Mouse (Mus musculus) brown adipose tissue, adult 24 weeks (tissue): ENCODE measurements at regions not wholly inside any gene's neighbourhood (a gene's known extent, or its start where the extent isn't known, plus 50 kb on each side); places are given as distances from the start of the nearest gene placed in this dataset.

ENCODE experiments used
- H3K27ac ChIP-seq: fragments of 200-500 bp; replicated peaks from 2 replicates; pipeline ENCODE4 v1.5.1; 2012; ENCODE audit warnings: low read depth, mild to moderate bottlenecking, low read length
- H3K4me1 ChIP-seq: fragments of 200-500 bp; 2 replicates; pipeline ENCODE4 v1.6.1; 2012; ENCODE audit warnings: low read length, mixed read lengths; ENCODE audit not compliant: control insufficient read depth, insufficient read depth, insufficient read length
- H3K4me3 ChIP-seq: fragments of 200-500 bp; 2 replicates; pipeline ENCODE4 v1.5.1; 2012; ENCODE audit warnings: low read depth, mild to moderate bottlenecking, low read length, moderate library complexity; ENCODE audit not compliant: insufficient read depth

DNA sequence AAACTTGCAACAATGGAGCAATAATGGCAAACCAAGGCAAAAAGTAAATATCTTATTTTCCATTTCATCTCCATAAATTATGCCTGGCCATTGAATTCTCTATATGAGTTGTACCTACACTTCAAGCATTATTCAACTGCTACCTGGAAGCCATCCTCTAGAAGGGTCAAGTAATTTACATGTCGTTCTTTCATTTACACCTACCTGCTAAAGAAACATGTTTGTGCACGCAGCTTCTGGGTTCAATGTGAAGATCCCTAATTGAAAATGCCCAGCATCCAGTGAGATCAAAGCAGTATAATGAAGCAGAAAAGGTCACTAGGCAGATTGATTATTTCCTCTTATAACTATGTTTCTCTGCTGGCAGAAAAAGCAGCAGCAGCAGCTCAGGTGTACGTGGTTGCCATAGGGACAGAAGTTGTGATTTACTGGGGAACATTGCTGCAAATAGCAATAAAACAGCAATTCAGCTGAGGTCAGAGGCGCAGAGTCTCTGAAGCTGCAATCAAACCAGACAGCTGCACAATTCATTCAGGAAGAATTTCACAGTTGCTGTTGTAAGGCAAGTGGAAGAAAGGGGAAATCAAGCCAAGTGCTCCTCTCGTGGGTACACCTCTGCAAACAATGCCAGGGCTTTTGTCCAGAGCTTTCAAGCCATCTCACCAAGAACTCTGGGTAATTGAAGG lies 386.1 kb downstream of the Gm21750 start:
- no peak overlapping the region for H3K4me3 ChIP-seq
- H3K4me1 ChIP-seq = no peaks in the 10 kb centered on the region
- no peak overlapping the region for H3K27ac ChIP-seq

DNA sequence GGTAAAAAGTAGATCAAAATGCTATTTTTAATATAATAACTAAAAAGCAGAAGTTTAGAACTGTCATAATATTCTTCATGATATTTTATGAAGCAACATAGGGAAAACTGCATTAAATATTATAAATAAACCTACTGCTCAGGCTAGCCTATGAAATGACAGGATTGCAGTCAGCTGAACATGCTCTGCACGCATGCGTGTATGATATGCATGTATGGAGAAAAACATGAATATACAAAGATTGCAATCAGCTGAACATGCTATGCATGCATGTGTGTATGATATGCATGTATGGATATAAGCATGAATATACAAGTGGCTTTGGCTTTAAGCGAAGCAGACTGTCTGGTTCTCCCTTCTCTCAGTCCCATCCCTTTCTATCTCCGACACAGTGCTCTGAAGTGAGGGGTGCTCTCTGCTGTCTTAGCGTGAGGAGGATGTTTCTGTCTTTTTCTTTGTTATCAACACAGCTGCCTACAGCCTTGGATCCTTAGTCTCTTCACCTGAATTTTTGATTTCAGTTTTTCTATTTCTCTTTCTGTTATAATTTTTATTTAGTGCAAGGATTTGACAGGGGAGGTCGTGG lies 386.8 kb downstream of the Gm21750 start:
- no peak overlapping the region for H3K27ac ChIP-seq
- no peaks in the 10 kb centered on the region for H3K4me1 ChIP-seq
- no peak overlapping the region for H3K4me3 ChIP-seq

DNA sequence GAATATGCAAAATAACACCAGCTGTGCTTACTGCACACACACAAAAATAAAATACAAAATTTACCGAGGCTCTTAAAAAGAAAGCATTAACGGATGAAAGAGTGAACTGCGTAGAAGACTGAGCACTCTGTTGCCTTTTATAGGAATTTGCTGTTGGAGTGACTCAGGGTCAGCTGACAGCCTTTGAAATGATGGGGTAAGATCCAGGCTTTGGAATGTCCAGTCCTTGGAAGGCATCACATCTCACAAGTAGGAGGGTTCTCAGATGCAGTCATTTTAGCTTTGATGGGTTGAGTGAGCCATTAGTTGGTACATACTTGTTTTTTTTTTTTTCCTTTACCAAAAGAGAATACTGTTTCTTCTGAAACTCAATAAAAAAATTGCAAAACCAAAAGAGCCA lies 387.4 kb downstream of the Gm21750 start:
- H3K4me1 ChIP-seq = no peaks in the 10 kb centered on the region
- no peak overlapping the region for H3K27ac ChIP-seq
- no peak overlapping the region for H3K4me3 ChIP-seq

DNA sequence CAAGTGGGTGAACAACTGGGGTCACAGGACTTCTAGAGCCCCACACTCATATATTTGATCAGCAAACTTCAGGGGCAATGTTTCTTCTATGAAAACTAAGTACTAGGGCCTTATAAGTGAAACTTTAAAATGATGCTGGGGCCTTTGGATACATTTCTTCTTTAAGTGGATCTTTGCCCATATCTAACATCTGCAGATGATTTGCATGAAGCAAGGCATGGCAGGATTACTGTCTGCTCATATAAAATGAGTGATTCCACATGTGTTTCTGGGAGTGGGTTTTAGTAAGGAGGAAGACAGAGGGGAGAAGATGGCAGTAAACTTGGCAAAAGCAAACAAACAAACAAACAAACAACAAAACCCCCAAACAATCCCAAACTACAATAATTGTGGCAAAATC lies 405.0 kb downstream of the Gm21750 start:
- Histone ChIP-seq H3K4me3 (no peak overlapping the region), H3K27ac (no peak overlapping the region), H3K4me1 (no peaks in the 10 kb centered on the region)

DNA sequence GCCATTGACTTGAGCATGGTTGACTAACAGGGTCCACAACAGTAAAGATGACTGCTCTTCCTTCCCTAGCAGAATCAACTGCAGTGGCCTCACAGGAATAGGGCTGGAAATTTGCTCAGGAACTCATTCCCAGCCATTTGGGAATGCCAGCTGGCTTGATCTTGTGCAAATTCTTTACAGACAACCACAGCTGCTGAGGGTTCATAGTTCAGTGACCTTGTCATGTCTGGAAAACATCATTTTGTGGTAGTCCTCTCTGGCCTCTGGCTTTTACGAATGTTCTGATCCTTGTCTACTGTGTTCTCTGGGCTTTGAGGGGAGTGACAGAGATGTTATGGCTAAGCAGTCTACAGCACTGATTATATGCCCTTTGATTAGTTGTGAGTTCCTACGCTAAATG lies 432.0 kb downstream of the Gm21750 start:
- H3K4me3 ChIP-seq = no peak overlapping the region
- no peaks in the 10 kb centered on the region for H3K4me1 ChIP-seq
- H3K27ac ChIP-seq = no peak overlapping the region

DNA sequence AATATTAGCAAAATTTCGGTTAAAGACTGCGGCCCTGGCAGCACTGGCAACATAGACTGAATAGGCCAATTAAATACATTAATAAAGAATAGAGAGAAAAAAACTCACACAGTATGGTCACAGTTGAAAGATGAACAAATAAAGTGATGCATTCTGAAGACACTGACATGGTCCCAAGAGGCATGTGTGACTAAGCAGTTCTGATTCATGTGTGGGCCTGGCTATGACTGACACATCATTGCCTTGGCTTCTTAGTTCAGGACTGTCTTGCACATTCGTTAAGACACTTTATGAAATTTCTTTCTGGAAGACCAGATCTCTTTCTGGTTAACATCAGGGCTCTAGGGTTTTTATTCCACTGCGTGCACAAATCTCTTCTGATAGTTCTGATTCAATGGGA lies 438.7 kb downstream of the Gm21750 start:
- no peak overlapping the region for H3K4me3 ChIP-seq
- H3K27ac ChIP-seq = no peak overlapping the region
- H3K4me1 ChIP-seq = no peaks in the 10 kb centered on the region

DNA sequence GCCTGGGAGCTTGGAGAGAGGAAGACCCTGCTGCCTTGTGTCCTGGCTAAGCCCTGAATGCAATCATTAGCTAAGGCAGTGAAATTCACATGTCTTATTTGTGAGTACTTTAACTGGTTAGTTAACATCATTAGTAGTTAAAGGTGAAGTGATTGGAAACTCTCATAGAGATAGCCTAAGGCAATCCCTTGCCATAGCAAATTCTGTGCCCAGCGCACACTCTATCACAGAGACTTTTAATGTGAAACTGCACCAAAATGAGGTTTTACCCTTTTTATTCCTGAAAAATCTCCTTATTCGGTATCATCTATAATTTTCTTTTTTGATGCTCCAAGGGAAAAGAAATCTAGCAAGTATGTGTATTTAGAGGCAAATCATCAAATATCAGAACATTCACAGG lies 451.6 kb downstream of the Gm21750 start:
- H3K4me1 ChIP-seq = no peaks in the 10 kb centered on the region
- H3K27ac ChIP-seq = no peak overlapping the region
- H3K4me3 ChIP-seq = no peak overlapping the region

DNA sequence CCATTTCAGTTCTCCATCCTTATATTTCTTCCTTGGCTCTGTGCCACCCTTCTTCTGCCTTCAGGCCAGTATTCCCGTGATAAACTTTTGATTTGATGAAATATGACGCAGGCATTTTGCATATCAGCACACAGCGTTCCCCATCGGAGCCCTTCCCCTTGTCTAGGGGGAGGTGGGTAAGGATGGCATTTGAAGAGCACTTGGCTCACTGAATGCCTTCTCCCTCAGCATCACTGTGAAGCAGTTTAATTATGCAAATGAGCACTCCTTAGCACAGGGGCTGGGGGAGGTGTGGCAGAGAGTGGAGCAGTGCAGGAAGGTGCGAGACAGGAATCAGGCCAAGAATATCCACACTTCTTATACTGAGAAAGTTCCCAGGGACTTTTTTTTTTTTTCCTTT lies 452.1 kb downstream of the Gm21750 start:
- Histone ChIP-seq H3K27ac (no peak overlapping the region), H3K4me1 (no peaks in the 10 kb centered on the region), H3K4me3 (no peak overlapping the region)

DNA sequence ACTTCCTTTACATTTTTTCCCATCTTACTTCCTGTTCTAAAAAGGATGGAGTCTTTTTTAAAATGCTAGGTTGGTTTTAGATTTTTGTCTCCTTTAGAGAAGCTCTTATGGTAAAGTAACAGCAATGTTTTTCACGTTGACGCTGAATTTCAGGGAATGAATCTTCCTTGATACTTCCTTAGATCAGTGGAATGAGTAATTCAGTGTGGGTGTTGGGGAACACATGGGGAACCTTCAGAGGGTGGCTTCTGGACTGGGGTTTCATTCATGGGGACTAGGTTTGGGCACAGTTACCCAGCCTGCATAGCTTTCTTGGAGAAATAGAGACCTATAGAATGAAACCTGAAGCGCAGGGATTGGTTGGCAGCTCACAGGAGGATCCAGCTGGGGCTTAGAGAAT lies 452.5 kb downstream of the Gm21750 start:
- Histone ChIP-seq H3K4me3 (no peak overlapping the region), H3K4me1 (no peaks in the 10 kb centered on the region), H3K27ac (no peak overlapping the region)

DNA sequence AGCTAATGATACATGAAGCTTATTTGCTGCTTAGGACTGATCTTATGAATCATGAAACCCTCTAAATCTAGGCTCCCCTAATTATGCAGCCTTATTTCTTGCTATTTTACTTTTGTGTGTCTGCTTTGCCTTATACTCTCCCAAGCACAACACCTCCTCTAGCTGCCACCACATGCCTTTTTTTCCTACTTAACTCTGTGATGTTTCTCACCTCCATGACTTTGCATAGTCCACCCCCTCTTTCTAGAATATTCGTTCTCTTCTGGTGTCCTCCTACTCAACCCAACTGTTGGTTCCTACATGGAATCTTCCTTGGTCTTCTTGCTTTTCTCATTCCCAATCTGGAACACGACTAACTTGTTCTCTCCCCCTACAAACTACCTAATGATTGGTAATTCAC lies 456.7 kb downstream of the Gm21750 start:
- Histone ChIP-seq H3K4me3 (no peak overlapping the region), H3K4me1 (no peaks in the 10 kb centered on the region), H3K27ac (no peak overlapping the region)

DNA sequence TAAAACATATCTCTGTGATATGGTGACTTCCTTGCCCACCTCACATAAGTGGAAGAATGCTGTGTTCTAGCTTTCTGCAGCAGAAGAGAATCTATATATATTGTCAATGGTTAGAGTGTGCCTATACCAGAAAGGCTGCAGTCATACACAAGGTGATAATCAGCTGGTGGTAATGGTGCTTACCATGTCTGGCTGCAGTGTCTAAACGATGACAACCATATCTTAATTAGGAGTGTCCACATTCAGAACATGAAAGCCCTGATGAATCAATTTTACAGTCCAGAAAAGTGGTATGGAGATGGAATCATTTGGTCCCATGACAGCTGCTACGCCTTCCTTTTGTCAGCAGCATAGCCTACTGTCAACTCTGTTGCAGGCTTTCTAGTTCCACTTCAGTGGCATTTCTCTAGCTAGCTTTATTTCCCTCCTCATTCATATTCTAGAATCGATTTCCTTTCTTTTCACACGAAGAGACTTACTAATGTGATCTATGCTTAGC lies 484.2 kb downstream of the Gm21750 start:
- Histone ChIP-seq H3K4me3 (no peak overlapping the region), H3K4me1 (no peaks in the 10 kb centered on the region), H3K27ac (no peak overlapping the region)

DNA sequence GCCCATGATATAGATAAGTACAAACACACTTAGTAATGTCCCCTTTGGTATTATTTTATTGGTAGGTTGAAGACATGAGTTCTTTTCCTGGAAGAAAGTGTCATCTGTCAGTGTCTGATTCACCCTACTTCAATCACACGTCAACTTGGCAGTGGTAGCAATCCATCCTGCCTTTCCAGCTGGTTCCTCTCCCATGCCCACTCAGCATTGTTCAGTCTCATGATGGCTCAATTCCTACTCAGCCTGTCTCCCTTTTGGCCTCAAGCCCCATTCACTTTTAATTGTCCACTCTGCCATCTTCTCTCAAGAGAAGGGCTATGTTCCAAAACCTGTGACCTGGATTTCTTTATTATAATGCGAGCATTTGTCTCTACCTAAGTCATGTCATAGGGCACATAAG lies 474.4 kb upstream of the Htr2a start:
- H3K4me3 ChIP-seq = no peak overlapping the region
- H3K4me1 ChIP-seq = no peaks in the 10 kb centered on the region
- H3K27ac ChIP-seq = no peak overlapping the region

DNA sequence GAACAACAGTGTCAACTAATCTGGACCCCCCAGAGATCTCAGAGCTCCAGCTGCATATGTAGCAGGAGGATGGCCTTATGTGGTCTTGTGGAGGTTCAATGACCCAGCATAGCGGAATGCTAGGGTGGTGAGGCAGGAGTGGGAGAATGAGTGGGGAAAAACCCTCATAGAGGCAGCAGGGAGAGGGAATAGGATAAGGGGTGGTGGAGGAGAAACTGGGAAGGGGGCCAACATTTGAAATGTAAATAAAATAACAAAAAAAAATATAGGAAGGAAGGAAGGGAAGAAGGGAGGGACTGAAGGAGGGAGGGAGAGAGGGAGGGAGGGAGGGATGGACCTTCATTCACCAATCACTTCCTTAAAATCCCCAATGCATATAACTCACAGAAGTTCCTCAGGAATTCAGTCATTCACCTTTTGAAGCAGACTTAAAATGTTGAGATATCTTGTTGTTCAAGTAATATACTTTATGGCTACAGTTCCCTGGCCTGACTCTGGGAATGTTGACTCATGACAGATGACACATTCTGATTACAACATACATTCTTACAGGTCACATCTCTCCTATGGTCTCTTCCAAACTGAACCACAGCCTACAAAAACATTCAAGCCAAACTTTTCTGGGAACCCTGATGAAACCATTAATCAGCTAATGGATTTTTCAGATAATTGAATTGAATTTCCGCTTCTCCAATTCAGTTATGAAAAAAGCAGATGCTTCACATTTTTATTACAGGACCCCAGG lies 471.3 kb upstream of the Htr2a start:
- Histone ChIP-seq H3K27ac (no peak overlapping the region), H3K4me1 (no peaks in the 10 kb centered on the region), H3K4me3 (no peak overlapping the region)

DNA sequence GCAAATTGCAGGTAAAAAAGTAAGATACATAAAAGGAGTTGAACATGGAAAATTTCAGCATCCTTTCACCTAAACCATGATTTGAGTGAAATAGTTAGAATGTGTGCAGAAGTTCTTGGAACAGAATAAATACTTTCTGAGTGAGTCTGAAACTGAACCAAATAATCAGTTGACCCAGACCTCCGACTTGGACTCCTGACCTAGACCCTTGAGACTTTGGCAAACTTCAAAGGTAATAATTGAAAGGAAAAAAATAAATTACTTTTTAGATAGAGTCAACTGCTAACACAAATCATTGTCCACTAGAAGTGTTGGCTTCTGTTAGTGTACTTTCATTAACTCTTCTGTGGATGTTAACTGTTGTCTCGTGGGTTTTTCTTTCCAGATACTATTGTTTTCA lies 460.6 kb upstream of the Htr2a start:
- H3K4me3 ChIP-seq = no peak overlapping the region
- no peaks in the 10 kb centered on the region for H3K4me1 ChIP-seq
- no peak overlapping the region for H3K27ac ChIP-seq

DNA sequence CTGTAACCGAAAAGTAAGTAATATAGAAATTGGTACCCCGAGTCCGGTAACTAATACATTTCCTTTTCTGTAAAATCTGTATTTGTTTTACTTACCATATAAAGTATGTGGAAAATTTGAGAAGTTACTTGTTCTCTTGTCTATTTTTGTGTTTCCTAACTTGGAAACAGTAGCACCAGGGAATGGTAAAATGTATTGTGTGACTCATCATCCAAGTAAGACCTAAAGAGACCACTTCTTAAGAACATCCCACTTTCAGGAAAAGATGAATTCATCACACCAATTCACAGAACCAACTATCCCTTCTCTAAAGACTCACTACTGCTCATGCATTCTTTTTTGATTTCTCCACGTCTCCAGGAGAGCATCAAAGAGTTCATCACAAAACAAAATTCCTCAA lies 457.6 kb upstream of the Htr2a start:
- H3K4me3 ChIP-seq = no peak overlapping the region
- no peak overlapping the region for H3K27ac ChIP-seq

DNA sequence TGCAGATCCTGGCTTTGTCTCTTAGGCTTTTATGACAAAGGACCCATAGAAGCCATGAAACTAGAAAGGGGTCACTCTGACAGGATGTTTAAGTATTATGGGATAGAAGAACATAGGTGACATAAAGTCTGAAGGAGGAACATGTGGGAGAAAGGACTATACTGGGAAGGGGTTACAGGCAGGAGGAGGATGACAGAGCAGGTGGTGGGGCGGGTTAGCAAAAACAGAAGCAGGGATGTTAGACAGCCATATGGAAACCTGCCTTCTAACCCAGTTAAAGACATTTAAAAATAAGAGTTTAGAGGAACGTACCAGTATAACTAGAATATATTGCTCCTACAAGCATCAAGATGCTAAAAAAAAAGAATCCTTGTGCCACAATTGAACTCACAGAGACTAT lies 438.9 kb upstream of the Htr2a start:
- Histone ChIP-seq H3K4me1 (no peaks in the 10 kb centered on the region), H3K27ac (no peak overlapping the region), H3K4me3 (no peak overlapping the region)

More for the DNA sequence above, 457.6 kb upstream of the Htr2a start:
- H3K4me1 ChIP-seq = no peaks in the 10 kb centered on the region
